Mouse (Mus musculus): ENCODE measurements around the gene Prrg4. TPM values are rescaled to one million over a fixed set of nuclear protein-coding genes. Genes with fewer than 3 reads are reported as not detected.
"Not testable (repeated sequence)": the region's sequence is repeated elsewhere in the genome, so short reads cannot be mapped to it uniquely, and the experiment has no call there.

The Prrg4 gene
- polyA plus RNA-seq, 1 experiment from 2014 or later: 0.17 TPM

- not testable (repeated sequence) for H3K27me3 ChIP-seq (ENCODE audit: control insufficient read depth, insufficient read depth, low read length); H3K9ac ChIP-seq (ENCODE audit: low read length); H3K9me3 ChIP-seq (ENCODE audit: control insufficient read depth, low read length); H3K27ac ChIP-seq (ENCODE audit: low read depth, low read length); H3K4me1 ChIP-seq (ENCODE audit: control insufficient read depth, insufficient read depth, low read length); H3K36me3 ChIP-seq (ENCODE audit: control insufficient read depth, insufficient read depth, low read length); DNase-seq (ENCODE audit: low spot score); H3K4me3 ChIP-seq (ENCODE audit: low read depth, low read length); H3K4me2 ChIP-seq (ENCODE audit: low read depth); ATAC-seq (ENCODE audit: insufficient read depth, low FRiP score, low TSS enrichment)
- WGBS: 86% methylated on average over 3 of the region's 3 CpGs
These were observed 30.9 kb downstream of the Prrg4 start for GRCm38 (mm10) chr2:104818763-104819162.

- Histone ChIP-seq H3K9me3 (ENCODE audit: control insufficient read depth, low read length) (no peaks in the 10 kb centered on the region), H3K36me3 (ENCODE audit: control insufficient read depth, insufficient read depth, low read length) (no peaks in the 10 kb centered on the region), H3K27ac (ENCODE audit: low read depth, low read length) (peak overlapping the region; percentile 96; the same call in 1 of the 2 replicates), H3K4me1 (ENCODE audit: control insufficient read depth, insufficient read depth, low read length) (peaks cover 4% of the 10 kb centered on the region), H3K4me2 (ENCODE audit: low read depth) (peak overlapping the region; percentile 59), H3K4me3 (ENCODE audit: low read depth, low read length) (peak overlapping the region; percentile 84), H3K9ac (ENCODE audit: low read length) (peak overlapping the region; percentile 98), H3K27me3 (ENCODE audit: control insufficient read depth, insufficient read depth, low read length) (no peaks in the 10 kb centered on the region)
- ATAC-seq (ENCODE audit: insufficient read depth, low FRiP score, low TSS enrichment): no peak
- no peak for DNase-seq (ENCODE audit: low spot score)
- 3% methylated on average over 15 of the region's 15 CpGs for WGBS
These were observed 31.9 kb downstream of the Prrg4 start for GRCm38 (mm10) chr2:104817555-104818330.

GRCm38 (mm10) chr2:104816866-104817439, 32.7 kb downstream of the Prrg4 start:
- 0% methylated on average over 28 of the region's 51 CpGs for WGBS
- ATAC-seq (ENCODE audit: insufficient read depth, low FRiP score, low TSS enrichment): peak; percentile 95

GRCm38 (mm10) chr2:104816371-104816827, 33.3 kb downstream of the Prrg4 start, which contains the start of gene Qser1:
Gene Qser1, minus strand, starts transcription at chr2:104816760.
- Histone ChIP-seq H3K36me3 (ENCODE audit: control insufficient read depth, insufficient read depth, low read length) (no peaks in the 10 kb centered on the region), H3K27me3 (ENCODE audit: control insufficient read depth, insufficient read depth, low read length) (no peaks in the 10 kb centered on the region), H3K9ac (ENCODE audit: low read length) (peak within 1 kb of the TSS; percentile 98), H3K27ac (ENCODE audit: low read depth, low read length) (peak within 1 kb of the TSS; percentile 96), H3K9me3 (ENCODE audit: control insufficient read depth, low read length) (no peaks in the 10 kb centered on the region), H3K4me1 (ENCODE audit: control insufficient read depth, insufficient read depth, low read length) (peaks cover 4% of the 10 kb centered on the region), H3K4me3 (ENCODE audit: low read depth, low read length) (peak within 1 kb of the TSS; percentile 84), H3K4me2 (ENCODE audit: low read depth) (peak within 1 kb of the TSS; percentile 59)
- DNase-seq (ENCODE audit: low spot score) (peak; percentile 68), ATAC-seq (ENCODE audit: insufficient read depth, low FRiP score, low TSS enrichment) (peak; percentile 77)
- WGBS: 0% methylated on average over 27 of the region's 50 CpGs

More at GRCm38 (mm10) chr2:104816866-104817439, 32.7 kb downstream of the Prrg4 start:
- Histone ChIP-seq H3K4me3 (ENCODE audit: low read depth, low read length) (peak overlapping the region; percentile 84), H3K4me1 (ENCODE audit: control insufficient read depth, insufficient read depth, low read length) (peaks cover 4% of the 10 kb centered on the region), H3K36me3 (ENCODE audit: control insufficient read depth, insufficient read depth, low read length) (no peaks in the 10 kb centered on the region), H3K27me3 (ENCODE audit: control insufficient read depth, insufficient read depth, low read length) (no peaks in the 10 kb centered on the region), H3K4me2 (ENCODE audit: low read depth) (peak overlapping the region; percentile 59), H3K9me3 (ENCODE audit: control insufficient read depth, low read length) (no peaks in the 10 kb centered on the region), H3K27ac (ENCODE audit: low read depth, low read length) (peak overlapping the region; percentile 96), H3K9ac (ENCODE audit: low read length) (peak overlapping the region; percentile 98)
- DNase-seq (ENCODE audit: low spot score): peak; percentile 97

- H3K27me3 ChIP-seq (ENCODE audit: control insufficient read depth, insufficient read depth, low read length): no peaks in the 10 kb centered on the region
- under 1% methylated on average over 33 of the region's 33 CpGs for WGBS
- no peaks in the 10 kb centered on the region for H3K36me3 ChIP-seq (ENCODE audit: control insufficient read depth, insufficient read depth, low read length)
- H3K9me3 ChIP-seq (ENCODE audit: control insufficient read depth, low read length): no peaks in the 10 kb centered on the region
- peak overlapping the region; percentile 59 for H3K4me2 ChIP-seq (ENCODE audit: low read depth)
- peak; percentile 65 for DNase-seq (ENCODE audit: low spot score)
- peak overlapping the region; percentile 84 for H3K4me3 ChIP-seq (ENCODE audit: low read depth, low read length)
- peak overlapping the region; percentile 98 for H3K9ac ChIP-seq (ENCODE audit: low read length)
- peak overlapping the region; percentile 96 for H3K27ac ChIP-seq (ENCODE audit: low read depth, low read length)
- H3K4me1 ChIP-seq (ENCODE audit: control insufficient read depth, insufficient read depth, low read length): peaks cover 4% of the 10 kb centered on the region
- peak; percentile 23 for ATAC-seq (ENCODE audit: insufficient read depth, low FRiP score, low TSS enrichment)
These were observed 33.9 kb downstream of the Prrg4 start for GRCm38 (mm10) chr2:104815561-104816370.

- H3K4me1 ChIP-seq (ENCODE audit: control insufficient read depth, insufficient read depth, low read length): peaks cover 4% of the 10 kb centered on the region
- H3K27ac ChIP-seq (ENCODE audit: low read depth, low read length): no peak overlapping the region
- H3K9me3 ChIP-seq (ENCODE audit: control insufficient read depth, low read length): no peaks in the 10 kb centered on the region
- H3K4me3 ChIP-seq (ENCODE audit: low read depth, low read length): no peak overlapping the region
- H3K9ac ChIP-seq (ENCODE audit: low read length): no peak overlapping the region
- no peak overlapping the region for H3K4me2 ChIP-seq (ENCODE audit: low read depth)
- ATAC-seq (ENCODE audit: insufficient read depth, low FRiP score, low TSS enrichment) (no peak), DNase-seq (ENCODE audit: low spot score) (no peak)
- WGBS: 66% methylated on average over 5 of the region's 5 CpGs
- no peaks in the 10 kb centered on the region for H3K36me3 ChIP-seq (ENCODE audit: control insufficient read depth, insufficient read depth, low read length)
- H3K27me3 ChIP-seq (ENCODE audit: control insufficient read depth, insufficient read depth, low read length): no peaks in the 10 kb centered on the region
These were observed 35.3 kb downstream of the Prrg4 start for GRCm38 (mm10) chr2:104814181-104814951.

- 95% methylated on average over 1 of the region's 1 CpGs for WGBS
- no peaks in the 10 kb centered on the region for H3K9me3 ChIP-seq (ENCODE audit: control insufficient read depth, low read length)
- H3K9ac ChIP-seq (ENCODE audit: low read length): no peak overlapping the region
- no peaks in the 10 kb centered on the region for H3K36me3 ChIP-seq (ENCODE audit: control insufficient read depth, insufficient read depth, low read length)
- DNase-seq (ENCODE audit: low spot score) (no peak), ATAC-seq (ENCODE audit: insufficient read depth, low FRiP score, low TSS enrichment) (no peak)
- no peak overlapping the region for H3K27ac ChIP-seq (ENCODE audit: low read depth, low read length)
- H3K27me3 ChIP-seq (ENCODE audit: control insufficient read depth, insufficient read depth, low read length): no peaks in the 10 kb centered on the region
- H3K4me2 ChIP-seq (ENCODE audit: low read depth): no peak overlapping the region
- H3K4me3 ChIP-seq (ENCODE audit: low read depth, low read length): no peak overlapping the region
- no peaks in the 10 kb centered on the region for H3K4me1 ChIP-seq (ENCODE audit: control insufficient read depth, insufficient read depth, low read length)
These were observed 44.2 kb downstream of the Prrg4 start for GRCm38 (mm10) chr2:104805435-104805834.

All from neural tube, embryonic 11.5 days (tissue).